Mouse (Mus musculus): ENCODE data around the gene Col6a2. TPM values are rescaled to one million over a fixed set of nuclear protein-coding genes. Genes with fewer than 3 reads are reported as not detected.
A peak's percentile ranks its signal among the peaks of the same experiment; 100 is the strongest.

The Col6a2 gene
- polyA plus RNA-seq, 1 experiment from 2014 or later: 148 TPM

DNA sequence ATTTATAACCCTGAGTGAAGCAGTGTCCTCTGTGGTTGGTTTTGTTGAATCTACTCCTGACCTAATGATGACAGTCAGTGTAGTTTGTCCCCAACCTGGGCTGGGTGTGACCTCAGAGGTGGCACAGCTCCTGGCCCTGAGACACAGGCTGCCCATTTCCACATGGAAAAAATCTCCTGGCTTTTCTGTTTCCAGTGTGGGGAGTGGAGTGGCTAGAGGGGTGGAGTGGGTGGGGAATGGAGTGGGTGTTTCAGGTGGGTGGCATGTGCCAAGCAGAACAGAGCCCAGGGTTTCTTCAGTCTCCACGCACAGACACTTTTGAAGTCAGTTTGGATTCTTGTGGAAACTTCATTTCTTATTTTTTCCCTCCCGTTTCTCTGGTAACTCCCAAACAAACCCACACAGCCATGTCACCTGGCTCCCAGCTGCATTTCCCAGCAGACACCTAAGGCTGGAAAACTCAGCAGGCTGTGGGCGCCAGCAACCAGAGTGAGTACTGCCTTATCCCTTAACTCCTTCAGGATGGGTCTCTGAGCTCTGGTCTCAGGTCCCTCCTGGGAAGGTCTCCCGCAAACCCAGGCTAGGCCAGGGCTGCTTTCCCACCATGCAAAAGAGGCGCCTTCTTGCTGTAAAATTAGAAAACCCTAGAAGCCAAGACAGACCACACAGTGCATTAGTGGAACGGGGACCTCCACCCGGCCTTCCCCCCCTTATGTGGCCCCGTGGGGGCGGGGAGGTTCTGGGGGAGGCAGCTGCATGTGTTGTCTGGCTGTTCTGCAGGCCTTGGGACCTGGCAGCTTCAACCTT lies 19.4 kb upstream of the Col6a2 start:
- WGBS: 45% methylated on average over 9 of the region's 9 CpGs
- no peak overlapping the region; the same call in 1 of the 2 replicates for H3K9ac ChIP-seq (replicated peaks; ENCODE audit: low read depth, low read length)
- peaks cover 11% of the 10 kb centered on the region; the same call in 1 of the 2 replicates for H3K4me1 ChIP-seq (ENCODE audit: control insufficient read depth, insufficient read depth, low read length)
- H3K27me3 ChIP-seq (ENCODE audit: control insufficient read depth, insufficient read depth, low read length): no peaks in the 10 kb centered on the region
- no peak overlapping the region for H3K4me3 ChIP-seq (ENCODE audit: low read depth, low read length)
- no peaks in the 10 kb centered on the region for H3K36me3 ChIP-seq (ENCODE audit: control insufficient read depth, insufficient read depth, low read length)
- peak overlapping the region; percentile 96 for H3K27ac ChIP-seq (ENCODE audit: low read length)
- no peaks in the 10 kb centered on the region for H3K9me3 ChIP-seq (ENCODE audit: control insufficient read depth, low read depth, low read length)
- no peak overlapping the region for H3K4me2 ChIP-seq (replicated peaks; ENCODE audit: low read depth, low read length)
- ATAC-seq (ENCODE audit: insufficient number of reproducible peaks, insufficient read depth, low FRiP score, low read depth): peak; percentile 84; the same call in 1 of the 2 replicates

DNA sequence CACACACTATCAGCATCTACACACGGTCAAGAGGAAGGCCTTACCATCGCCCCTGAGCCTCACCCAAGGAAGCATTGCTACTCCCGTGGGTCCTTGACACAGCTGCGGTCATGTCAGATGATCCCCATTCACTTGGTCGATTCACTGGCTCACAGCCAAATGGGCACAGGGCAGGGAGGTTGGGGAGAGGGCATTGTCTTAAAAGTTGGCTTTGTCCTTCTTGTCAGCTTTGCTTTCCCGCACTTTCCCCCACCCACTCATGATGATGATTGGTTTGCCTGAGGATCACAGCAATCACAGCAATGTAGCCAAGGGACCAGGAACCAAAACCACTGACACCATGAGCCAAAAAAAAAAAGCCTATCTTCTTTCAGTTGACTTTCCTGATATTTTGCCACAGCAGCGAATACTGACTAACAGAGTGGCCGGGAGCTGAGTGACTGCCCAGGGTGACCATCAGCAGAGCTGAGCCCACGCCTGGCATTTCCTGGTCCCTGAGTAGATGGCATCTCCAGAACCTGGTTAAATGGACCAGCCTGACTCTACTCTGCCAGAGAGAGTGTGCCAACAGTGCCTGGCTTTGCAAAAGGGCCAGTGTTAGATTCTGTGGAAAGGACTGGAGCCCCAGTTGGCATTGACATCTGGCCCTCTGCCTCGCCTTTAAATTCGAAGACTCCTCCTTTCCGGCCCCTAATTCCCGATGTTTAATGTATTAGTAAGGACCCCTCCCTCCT lies 18.6 kb upstream of the Col6a2 start:
- H3K9ac ChIP-seq (replicated peaks; ENCODE audit: low read depth, low read length): no peak overlapping the region
- peak overlapping the region; percentile 96 for H3K27ac ChIP-seq (ENCODE audit: low read length)
- no peak overlapping the region for H3K4me2 ChIP-seq (replicated peaks; ENCODE audit: low read depth, low read length)
- peaks cover 11% of the 10 kb centered on the region; the same call in 1 of the 2 replicates for H3K4me1 ChIP-seq (ENCODE audit: control insufficient read depth, insufficient read depth, low read length)
- WGBS: 88% methylated on average over 13 of the region's 13 CpGs
- no peaks in the 10 kb centered on the region for H3K27me3 ChIP-seq (ENCODE audit: control insufficient read depth, insufficient read depth, low read length)
- no peaks in the 10 kb centered on the region for H3K9me3 ChIP-seq (ENCODE audit: control insufficient read depth, low read depth, low read length)
- H3K36me3 ChIP-seq (ENCODE audit: control insufficient read depth, insufficient read depth, low read length): no peaks in the 10 kb centered on the region
- ATAC-seq (ENCODE audit: insufficient number of reproducible peaks, insufficient read depth, low FRiP score, low read depth): no peak
- H3K4me3 ChIP-seq (ENCODE audit: low read depth, low read length): no peak overlapping the region

DNA sequence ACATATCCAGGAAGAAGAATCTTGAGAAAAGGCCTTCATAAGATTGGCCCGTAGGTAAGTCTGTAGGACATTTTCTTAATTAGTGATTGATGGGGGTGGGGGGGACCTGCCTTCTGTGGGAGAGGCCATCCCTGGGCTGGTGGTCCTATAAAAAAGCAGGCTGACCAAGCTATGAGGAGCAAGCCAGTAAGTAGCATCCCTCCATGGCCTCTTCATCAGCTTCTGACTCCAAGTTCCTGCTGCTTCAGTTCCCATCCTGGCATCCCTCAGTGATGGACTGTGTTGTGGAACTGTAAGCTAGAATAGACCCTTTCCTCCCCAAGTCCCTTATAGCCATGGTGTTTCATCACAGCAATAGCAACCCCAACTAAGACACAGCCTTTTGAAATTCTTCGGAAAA lies 16.5 kb upstream of the Col6a2 start:
- Histone ChIP-seq H3K4me1 (ENCODE audit: control insufficient read depth, insufficient read depth, low read length) (peaks cover 17% of the 10 kb centered on the region; the same call in 1 of the 2 replicates), H3K4me3 (ENCODE audit: low read depth, low read length) (no peak overlapping the region), H3K9me3 (ENCODE audit: control insufficient read depth, low read depth, low read length) (no peaks in the 10 kb centered on the region), H3K27ac (ENCODE audit: low read length) (no peak overlapping the region), H3K4me2 (replicated peaks; ENCODE audit: low read depth, low read length) (no peak overlapping the region), H3K9ac (replicated peaks; ENCODE audit: low read depth, low read length) (no peak overlapping the region), H3K27me3 (ENCODE audit: control insufficient read depth, insufficient read depth, low read length) (no peaks in the 10 kb centered on the region), H3K36me3 (ENCODE audit: control insufficient read depth, insufficient read depth, low read length) (no peaks in the 10 kb centered on the region)
- no peak for ATAC-seq (ENCODE audit: insufficient number of reproducible peaks, insufficient read depth, low FRiP score, low read depth)
- 89% methylated on average over 2 of the region's 2 CpGs for WGBS

DNA sequence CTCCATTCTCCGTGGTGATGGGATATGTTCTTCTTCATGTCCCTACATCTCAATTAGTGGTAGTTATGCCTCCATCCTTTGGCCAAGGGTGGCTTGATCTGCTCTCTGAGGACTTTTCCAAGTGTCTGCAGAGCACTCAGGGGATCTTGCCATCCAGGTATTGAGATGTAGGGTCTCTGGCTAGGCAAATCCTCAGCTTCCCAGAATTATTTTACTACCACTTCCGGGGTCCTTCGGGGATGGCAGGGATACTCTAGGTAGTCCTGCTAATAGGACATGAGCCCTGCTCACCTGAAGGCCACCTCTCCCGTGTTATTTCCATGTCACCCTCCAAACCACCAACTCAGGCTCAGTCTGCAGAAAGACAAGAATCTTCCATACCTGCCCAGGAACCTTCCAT lies 13.2 kb upstream of the Col6a2 start:
- WGBS: 80% methylated on average over 4 of the region's 4 CpGs
- Histone ChIP-seq H3K4me2 (replicated peaks; ENCODE audit: low read depth, low read length) (no peak overlapping the region), H3K27me3 (ENCODE audit: control insufficient read depth, insufficient read depth, low read length) (no peaks in the 10 kb centered on the region), H3K9me3 (ENCODE audit: control insufficient read depth, low read depth, low read length) (no peaks in the 10 kb centered on the region), H3K36me3 (ENCODE audit: control insufficient read depth, insufficient read depth, low read length) (no peaks in the 10 kb centered on the region), H3K4me1 (ENCODE audit: control insufficient read depth, insufficient read depth, low read length) (peaks cover 18% of the 10 kb centered on the region), H3K27ac (ENCODE audit: low read length) (peak overlapping the region; percentile 68; the same call in 1 of the 2 replicates), H3K4me3 (ENCODE audit: low read depth, low read length) (no peak overlapping the region), H3K9ac (replicated peaks; ENCODE audit: low read depth, low read length) (no peak overlapping the region)
- no peak for ATAC-seq (ENCODE audit: insufficient number of reproducible peaks, insufficient read depth, low FRiP score, low read depth)

DNA sequence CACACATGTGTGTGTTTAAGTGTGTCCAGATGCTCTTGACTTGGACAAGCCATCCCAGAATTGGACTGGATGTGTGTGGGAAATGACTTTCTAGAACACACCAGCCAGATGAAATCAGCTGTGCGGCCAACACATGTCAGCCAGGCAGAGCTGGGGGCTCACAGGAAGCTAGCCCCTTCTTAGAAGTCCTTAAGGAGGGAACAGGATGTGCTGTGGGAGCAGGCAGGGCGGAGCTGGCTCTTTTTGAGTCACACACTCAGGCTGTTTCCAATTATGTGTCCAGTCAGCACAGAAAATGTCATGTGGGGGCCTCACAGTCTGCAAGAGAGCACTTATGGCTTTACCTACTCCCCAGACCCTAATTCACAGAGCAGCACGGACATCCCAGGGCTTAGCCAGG lies 12.6 kb upstream of the Col6a2 start:
- WGBS: 63% methylated on average over 3 of the region's 3 CpGs
- H3K4me3 ChIP-seq (ENCODE audit: low read depth, low read length): no peak overlapping the region
- H3K9me3 ChIP-seq (ENCODE audit: control insufficient read depth, low read depth, low read length): no peaks in the 10 kb centered on the region
- H3K9ac ChIP-seq (replicated peaks; ENCODE audit: low read depth, low read length): no peak overlapping the region
- H3K4me1 ChIP-seq (ENCODE audit: control insufficient read depth, insufficient read depth, low read length): peaks cover 18% of the 10 kb centered on the region
- ATAC-seq (ENCODE audit: insufficient number of reproducible peaks, insufficient read depth, low FRiP score, low read depth): no peak
- H3K27ac ChIP-seq (ENCODE audit: low read length): peak overlapping the region; percentile 68; the same call in 1 of the 2 replicates
- no peaks in the 10 kb centered on the region for H3K36me3 ChIP-seq (ENCODE audit: control insufficient read depth, insufficient read depth, low read length)
- no peaks in the 10 kb centered on the region for H3K27me3 ChIP-seq (ENCODE audit: control insufficient read depth, insufficient read depth, low read length)
- no peak overlapping the region for H3K4me2 ChIP-seq (replicated peaks; ENCODE audit: low read depth, low read length)

DNA sequence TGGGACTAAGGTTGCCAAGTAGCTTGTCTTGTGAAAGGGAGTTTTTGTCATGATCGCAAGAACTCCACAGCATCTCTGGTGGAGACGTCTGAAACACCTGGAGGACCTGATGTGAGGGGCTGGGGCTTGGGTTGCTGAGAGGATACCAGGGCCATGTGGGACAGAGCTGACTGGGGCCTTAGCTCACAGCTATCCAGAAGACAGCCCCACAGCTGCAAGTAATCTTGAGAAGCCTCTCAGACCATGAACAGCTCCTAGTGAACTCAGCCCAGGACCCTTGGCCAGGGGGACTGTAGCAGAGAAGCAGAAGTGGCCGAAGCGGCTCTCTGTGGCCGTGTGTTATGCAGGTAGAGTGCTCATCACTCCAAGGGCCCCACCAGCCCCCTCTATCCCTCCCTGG lies 11.2 kb upstream of the Col6a2 start:
- Histone ChIP-seq H3K4me3 (ENCODE audit: low read depth, low read length) (no peak overlapping the region), H3K4me2 (replicated peaks; ENCODE audit: low read depth, low read length) (no peak overlapping the region), H3K4me1 (ENCODE audit: control insufficient read depth, insufficient read depth, low read length) (peaks cover 18% of the 10 kb centered on the region), H3K9ac (replicated peaks; ENCODE audit: low read depth, low read length) (no peak overlapping the region), H3K27me3 (ENCODE audit: control insufficient read depth, insufficient read depth, low read length) (no peaks in the 10 kb centered on the region), H3K27ac (ENCODE audit: low read length) (peak overlapping the region; percentile 75), H3K36me3 (ENCODE audit: control insufficient read depth, insufficient read depth, low read length) (no peaks in the 10 kb centered on the region), H3K9me3 (ENCODE audit: control insufficient read depth, low read depth, low read length) (no peaks in the 10 kb centered on the region)
- no peak for ATAC-seq (ENCODE audit: insufficient number of reproducible peaks, insufficient read depth, low FRiP score, low read depth)
- 55% methylated on average over 5 of the region's 5 CpGs for WGBS

DNA sequence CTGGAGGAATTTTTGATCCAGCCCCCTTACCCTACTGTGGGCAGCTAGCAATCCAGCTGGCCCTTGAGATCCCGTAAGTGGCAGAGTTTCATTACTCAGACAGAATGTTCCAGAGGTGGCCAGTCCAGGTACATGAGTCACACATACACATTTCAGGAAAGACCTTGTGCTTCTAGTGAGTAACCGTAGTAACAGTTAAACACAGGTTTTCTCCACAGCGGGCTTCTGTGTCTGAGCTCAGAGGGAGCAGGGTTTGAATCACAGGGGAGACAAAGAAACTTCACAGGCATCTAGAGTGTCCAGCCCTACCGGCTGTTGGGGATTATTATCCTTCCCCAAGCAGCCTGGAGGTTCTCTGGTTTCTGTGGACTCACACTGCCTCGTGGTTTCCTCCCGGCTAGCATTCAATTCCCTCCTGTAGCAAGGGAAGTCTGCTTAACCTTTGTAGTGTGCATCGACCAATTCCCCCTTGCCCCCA lies 10.7 kb upstream of the Col6a2 start:
- ATAC-seq (ENCODE audit: insufficient number of reproducible peaks, insufficient read depth, low FRiP score, low read depth): no peak
- 44% methylated on average over 7 of the region's 7 CpGs for WGBS
- H3K27ac ChIP-seq (ENCODE audit: low read length): peak overlapping the region; percentile 75
- no peak overlapping the region for H3K9ac ChIP-seq (replicated peaks; ENCODE audit: low read depth, low read length)
- peaks cover 18% of the 10 kb centered on the region for H3K4me1 ChIP-seq (ENCODE audit: control insufficient read depth, insufficient read depth, low read length)
- no peak overlapping the region for H3K4me2 ChIP-seq (replicated peaks; ENCODE audit: low read depth, low read length)
- H3K4me3 ChIP-seq (ENCODE audit: low read depth, low read length): no peak overlapping the region
- H3K27me3 ChIP-seq (ENCODE audit: control insufficient read depth, insufficient read depth, low read length): no peaks in the 10 kb centered on the region
- no peaks in the 10 kb centered on the region for H3K9me3 ChIP-seq (ENCODE audit: control insufficient read depth, low read depth, low read length)
- H3K36me3 ChIP-seq (ENCODE audit: control insufficient read depth, insufficient read depth, low read length): no peaks in the 10 kb centered on the region

DNA sequence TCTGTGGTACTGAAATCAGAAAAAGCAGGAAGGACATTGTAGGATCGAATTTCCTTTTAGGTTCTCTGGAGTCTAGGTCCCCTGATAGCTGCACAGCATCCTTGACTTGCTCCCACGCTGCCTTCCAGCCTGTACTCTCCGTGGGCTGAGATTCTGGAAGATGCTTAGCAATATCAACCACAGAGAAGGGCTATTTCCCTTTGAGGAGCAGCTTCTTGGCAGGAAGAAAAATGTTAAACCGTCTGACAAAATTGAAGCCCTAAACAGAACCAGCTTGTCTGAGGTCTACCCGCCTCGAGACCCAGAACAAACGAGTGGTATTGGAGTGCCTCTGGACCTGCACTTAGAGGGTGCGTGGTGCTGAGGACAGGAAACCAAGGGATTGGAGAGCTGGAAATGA lies 9.2 kb upstream of the Col6a2 start:
- H3K27me3 ChIP-seq (ENCODE audit: control insufficient read depth, insufficient read depth, low read length): no peaks in the 10 kb centered on the region
- no peaks in the 10 kb centered on the region for H3K9me3 ChIP-seq (ENCODE audit: control insufficient read depth, low read depth, low read length)
- no peak overlapping the region for H3K9ac ChIP-seq (replicated peaks; ENCODE audit: low read depth, low read length)
- no peak overlapping the region for H3K4me2 ChIP-seq (replicated peaks; ENCODE audit: low read depth, low read length)
- no peak overlapping the region for H3K4me3 ChIP-seq (ENCODE audit: low read depth, low read length)
- peak overlapping the region; percentile 33; the same call in 1 of the 2 replicates for H3K27ac ChIP-seq (ENCODE audit: low read length)
- no peak for ATAC-seq (ENCODE audit: insufficient number of reproducible peaks, insufficient read depth, low FRiP score, low read depth)
- WGBS: 68% methylated on average over 8 of the region's 8 CpGs
- peaks cover 18% of the 10 kb centered on the region for H3K4me1 ChIP-seq (ENCODE audit: control insufficient read depth, insufficient read depth, low read length)
- H3K36me3 ChIP-seq (ENCODE audit: control insufficient read depth, insufficient read depth, low read length): no peaks in the 10 kb centered on the region
